Mouse (Mus musculus) midbrain, embryonic 14.5 days (tissue): ENCODE measurements at regions not wholly inside any gene's neighbourhood (a gene's known extent, or its start where the extent isn't known, plus 50 kb on each side); places are given as distances from the start of the nearest gene placed in this dataset.
A peak's percentile ranks its signal among the peaks of the same experiment; 100 is the strongest.

Experiments
- ATAC-seq: fragments of 200-750 bp; cut with Nextera tagmentation; 2 replicates; pipeline ENCODE4 v1.8.0; 2017; ENCODE audit warnings: moderate number of reproducible peaks, moderate library complexity; ENCODE audit not compliant: low FRiP score, low TSS enrichment
- DNase-seq: peaks from one replicate; pipeline ENCODE4 v3.0.0-alpha.2; 2015
- H3K27ac ChIP-seq: fragments of 300-500 bp; sonication (generic); replicated peaks from 2 replicates; pipeline ENCODE4 v1.5.1; 2014; ENCODE audit warnings: mild to moderate bottlenecking, low read depth, low read length, moderate library complexity
- H3K27me3 ChIP-seq: fragments of 300-500 bp; sonication (generic); 2 replicates; pipeline ENCODE4 v1.6.1; 2014; ENCODE audit warnings: low read length, control low read depth, mixed read lengths; ENCODE audit not compliant: control insufficient read depth, insufficient read depth
- H3K36me3 ChIP-seq: fragments of 300-500 bp; sonication (generic); 2 replicates; pipeline ENCODE4 v1.6.1; 2014; ENCODE audit warnings: low read length, control low read depth; ENCODE audit not compliant: control insufficient read depth, insufficient read depth
- H3K4me1 ChIP-seq: fragments of 300-500 bp; sonication (generic); 2 replicates; pipeline ENCODE4 v1.6.1; 2014; ENCODE audit warnings: mild to moderate bottlenecking, antibody characterized with exemption, low read length, control low read depth; ENCODE audit not compliant: control insufficient read depth, insufficient read depth
- H3K4me2 ChIP-seq: fragments of 300-500 bp; sonication (generic); 2 replicates; pipeline ENCODE4 v1.6.1; 2014; ENCODE audit warnings: mild to moderate bottlenecking, low read length, moderate library complexity
- H3K4me3 ChIP-seq: fragments of 300-500 bp; sonication (generic); replicated peaks from 2 replicates; pipeline ENCODE4 v1.5.1; 2014; ENCODE audit warnings: low read depth, low read length
- H3K9ac ChIP-seq: fragments of 300-500 bp; sonication (generic); replicated peaks from 2 replicates; pipeline ENCODE4 v1.6.1; 2014; ENCODE audit warnings: mild to moderate bottlenecking, low read length, moderate library complexity
- H3K9me3 ChIP-seq: fragments of 300-500 bp; sonication (generic); 2 replicates; pipeline ENCODE4 v1.6.1; 2016; ENCODE audit warnings: low read length, control low read depth, mixed read lengths; ENCODE audit not compliant: control insufficient read depth
- WGBS: fragments of 180-500 bp; shearing (Covaris S2); extraction: QIAGEN DNeasy Blood & Tissue Kit; methylation state at CpG from one replicate; pipeline ENCODE4 v1.1.7; 2014; 5-methylcytosine and 5-hydroxymethylcytosine counted together

GRCm38 (mm10) chr6:84430925-84431621, 162.6 kb downstream of the Cyp26b1 start:
- Histone ChIP-seq H3K9me3 (no peaks in the 10 kb centered on the region), H3K27me3 (no peaks in the 10 kb centered on the region), H3K9ac (no peak overlapping the region), H3K4me2 (no peak overlapping the region), H3K36me3 (no peaks in the 10 kb centered on the region), H3K4me1 (no peaks in the 10 kb centered on the region), H3K27ac (no peak overlapping the region), H3K4me3 (no peak overlapping the region)
- DNase-seq: no peak
- WGBS: 62% methylated on average over 12 of the region's 12 CpGs
- no peak for ATAC-seq

- no peaks in the 10 kb centered on the region for H3K9me3 ChIP-seq
- ATAC-seq (no peak), DNase-seq (no peak)
- no peak overlapping the region for H3K4me2 ChIP-seq
- 62% methylated on average over 4 of the region's 4 CpGs for WGBS
- no peak overlapping the region for H3K27ac ChIP-seq
- H3K27me3 ChIP-seq: no peaks in the 10 kb centered on the region
- H3K36me3 ChIP-seq: no peaks in the 10 kb centered on the region
- H3K4me1 ChIP-seq: no peaks in the 10 kb centered on the region
- H3K9ac ChIP-seq: no peak overlapping the region
- no peak overlapping the region for H3K4me3 ChIP-seq
Measured at GRCm38 (mm10) chr6:84430146-84430545, 163.6 kb downstream of the Cyp26b1 start.

GRCm38 (mm10) chr6:84429247-84429646, 164.5 kb downstream of the Cyp26b1 start:
- H3K4me1 ChIP-seq: no peaks in the 10 kb centered on the region
- no peaks in the 10 kb centered on the region for H3K36me3 ChIP-seq
- H3K9me3 ChIP-seq: no peaks in the 10 kb centered on the region
- DNase-seq: no peak
- WGBS: 87% methylated on average over 8 of the region's 8 CpGs
- ATAC-seq: no peak
- no peak overlapping the region for H3K9ac ChIP-seq
- no peak overlapping the region for H3K4me3 ChIP-seq
- H3K27me3 ChIP-seq: no peaks in the 10 kb centered on the region
- H3K4me2 ChIP-seq: no peak overlapping the region
- H3K27ac ChIP-seq: no peak overlapping the region

- ATAC-seq (no peak), DNase-seq (no peak)
- WGBS: 84% methylated on average over 8 of the region's 8 CpGs
- Histone ChIP-seq H3K9me3 (no peaks in the 10 kb centered on the region), H3K9ac (no peak overlapping the region), H3K27ac (no peak overlapping the region), H3K36me3 (no peaks in the 10 kb centered on the region), H3K27me3 (no peaks in the 10 kb centered on the region), H3K4me2 (no peak overlapping the region), H3K4me1 (no peaks in the 10 kb centered on the region), H3K4me3 (no peak overlapping the region)
Measured at GRCm38 (mm10) chr6:84426691-84427090, 167.0 kb downstream of the Cyp26b1 start.

GRCm38 (mm10) chr6:84425823-84426222, 167.9 kb downstream of the Cyp26b1 start:
- Histone ChIP-seq H3K36me3 (no peaks in the 10 kb centered on the region), H3K4me1 (no peaks in the 10 kb centered on the region), H3K27ac (no peak overlapping the region), H3K9me3 (no peaks in the 10 kb centered on the region), H3K4me3 (no peak overlapping the region), H3K9ac (no peak overlapping the region), H3K4me2 (no peak overlapping the region), H3K27me3 (no peaks in the 10 kb centered on the region)
- WGBS: 40% methylated on average over 4 of the region's 4 CpGs
- ATAC-seq (no peak; the same call in 1 of the 2 replicates), DNase-seq (peak; percentile 67)

GRCm38 (mm10) chr6:84422946-84423345, 170.8 kb downstream of the Cyp26b1 start:
- H3K4me2 ChIP-seq: no peak overlapping the region
- WGBS: 76% methylated on average over 3 of the region's 3 CpGs
- H3K9me3 ChIP-seq: no peaks in the 10 kb centered on the region
- H3K9ac ChIP-seq: no peak overlapping the region
- H3K27ac ChIP-seq: no peak overlapping the region
- H3K27me3 ChIP-seq: no peaks in the 10 kb centered on the region
- H3K4me1 ChIP-seq: no peaks in the 10 kb centered on the region
- no peaks in the 10 kb centered on the region for H3K36me3 ChIP-seq
- H3K4me3 ChIP-seq: no peak overlapping the region
- ATAC-seq (no peak), DNase-seq (no peak)

GRCm38 (mm10) chr6:84419691-84420090, 174.0 kb downstream of the Cyp26b1 start:
- Histone ChIP-seq H3K4me3 (no peak overlapping the region), H3K36me3 (no peaks in the 10 kb centered on the region), H3K27me3 (no peaks in the 10 kb centered on the region), H3K9ac (no peak overlapping the region), H3K27ac (no peak overlapping the region), H3K4me2 (no peak overlapping the region), H3K9me3 (no peaks in the 10 kb centered on the region), H3K4me1 (no peaks in the 10 kb centered on the region)
- ATAC-seq (no peak), DNase-seq (no peak)
- WGBS: 86% methylated on average over 2 of the region's 2 CpGs

GRCm38 (mm10) chr6:84419281-84419680, 174.4 kb downstream of the Cyp26b1 start:
- DNase-seq: no peak
- no peak overlapping the region for H3K27ac ChIP-seq
- H3K4me3 ChIP-seq: no peak overlapping the region
- 72% methylated on average over 2 of the region's 2 CpGs for WGBS
- H3K27me3 ChIP-seq: no peaks in the 10 kb centered on the region
- H3K4me1 ChIP-seq: no peaks in the 10 kb centered on the region
- no peak for ATAC-seq
- H3K9me3 ChIP-seq: no peaks in the 10 kb centered on the region
- no peak overlapping the region for H3K4me2 ChIP-seq
- no peaks in the 10 kb centered on the region for H3K36me3 ChIP-seq
- no peak overlapping the region for H3K9ac ChIP-seq

GRCm38 (mm10) chr6:84416992-84417636, 176.6 kb downstream of the Cyp26b1 start:
- whole genome bisulfite sequencing: 67% methylated on average over 11 of the region's 11 CpGs
- Histone ChIP-seq H3K9ac (no peak overlapping the region), H3K4me1 (no peaks in the 10 kb centered on the region), H3K4me3 (no peak overlapping the region), H3K36me3 (no peaks in the 10 kb centered on the region), H3K4me2 (no peak overlapping the region), H3K9me3 (no peaks in the 10 kb centered on the region), H3K27me3 (no peaks in the 10 kb centered on the region), H3K27ac (no peak overlapping the region)
- no peak for DNase-seq
- ATAC-seq: no peak
